Mouse (Mus musculus) lung, postnatal 25 days (tissue): Measurements from ENCODE around the gene Rgs21.

Experiments
- DNase-seq: peaks from one replicate; pipeline ENCODE4 v3.0.0; 2022; ENCODE audit warnings: low spot score

Rgs21 gene

GRCm38 (mm10) chr1:144567567-144567966 lies at the start of gene Rgs21:
Rgs21 (minus strand) TSS chr1:144567667.
- no peak for DNase-seq

GRCm38 (mm10) chr1:144604071-144604470 lies 36.6 kb upstream of the Rgs21 start:
- no peak for DNase-seq

DNA sequence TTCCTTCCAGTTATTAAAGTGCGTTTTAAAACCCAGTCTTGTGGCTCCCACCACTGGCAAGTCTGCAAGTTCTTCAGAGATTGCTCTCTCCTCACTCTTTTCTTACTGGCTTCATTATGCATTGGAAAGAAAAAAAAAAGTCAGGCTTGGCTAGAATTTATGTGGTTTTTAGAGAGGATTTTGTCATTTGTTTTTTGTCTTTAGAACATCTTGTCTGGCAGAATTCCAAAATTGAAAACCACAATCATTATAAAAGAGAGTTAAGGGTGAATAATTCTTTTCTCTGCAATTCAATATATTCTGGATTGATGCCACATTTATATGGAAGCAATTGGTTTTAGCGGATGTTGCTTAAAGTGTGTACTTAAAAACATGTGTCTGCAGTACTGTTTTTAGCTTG lies 35.5 kb upstream of the Rgs21 start:
- DNase-seq, result no peak

GRCm38 (mm10) chr1:144579321-144579720 lies 11.9 kb upstream of the Rgs21 start:
- DNase-seq, result no peak

GRCm38 (mm10) chr1:144572972-144573371 lies 5.5 kb upstream of the Rgs21 start:
- no peak for DNase-seq

DNA sequence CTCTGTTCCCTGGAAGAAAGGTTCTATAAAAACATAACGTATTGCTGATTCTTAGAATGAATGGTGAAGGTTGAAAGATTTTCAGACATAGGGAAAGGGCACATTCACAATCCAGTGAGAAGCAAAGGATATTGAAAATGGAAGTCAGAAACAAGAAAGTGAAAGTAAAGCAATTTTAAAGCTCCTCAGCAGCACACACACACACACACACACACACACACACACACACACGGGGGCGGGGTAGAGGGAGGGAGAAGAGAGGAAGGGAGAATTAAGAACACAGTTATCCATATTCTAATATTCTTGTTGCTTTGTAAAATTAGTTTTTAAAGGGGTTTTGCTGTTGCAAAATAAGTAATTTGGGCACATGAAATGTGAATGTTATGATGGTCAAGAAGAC lies 2.4 kb upstream of the Rgs21 start:
- no peak for DNase-seq

DNA sequence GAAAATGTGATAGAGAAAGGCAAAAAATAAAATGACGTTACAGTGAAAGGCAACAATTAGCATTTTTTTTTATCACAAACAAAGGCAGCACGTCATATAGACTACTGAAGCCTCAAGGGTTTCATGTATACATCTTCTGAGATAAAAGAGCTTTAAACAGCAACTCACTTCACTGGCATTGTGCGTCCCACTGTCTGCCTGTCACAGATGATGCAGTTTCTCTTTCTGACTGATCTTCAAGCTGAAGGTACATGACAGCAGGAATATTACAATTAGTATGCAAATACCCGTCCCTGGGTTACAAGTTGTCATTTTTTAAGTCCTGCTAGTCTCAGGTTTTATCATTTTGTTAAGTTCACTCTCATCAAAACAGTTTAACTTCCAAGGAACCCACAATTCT lies 22.3 kb downstream of the Rgs21 start:
- DNase-seq, result no peak

DNA sequence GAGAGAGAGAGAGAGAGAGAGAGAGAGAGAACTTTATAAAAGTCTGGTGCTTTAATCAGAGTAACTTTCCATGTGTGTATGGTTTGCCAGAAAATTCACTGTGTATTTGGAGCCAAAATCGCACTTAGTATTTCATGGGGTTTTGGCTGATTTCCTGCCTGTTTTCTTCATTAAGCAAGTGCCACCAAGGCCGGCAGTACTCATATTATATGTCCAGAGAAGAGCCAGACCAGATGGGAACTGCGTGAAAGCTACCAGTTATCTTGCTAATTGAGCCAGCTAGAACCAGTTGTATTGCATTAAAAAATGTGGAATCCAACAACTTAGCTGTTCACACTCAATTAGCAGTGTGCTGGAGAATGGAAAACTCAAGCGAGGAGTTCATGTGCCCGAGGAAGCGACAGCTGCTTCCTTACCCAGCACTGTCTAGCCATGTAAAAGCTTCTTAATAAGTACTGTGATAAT lies 22.9 kb downstream of the Rgs21 start:
- DNase-seq, result no peak

DNA sequence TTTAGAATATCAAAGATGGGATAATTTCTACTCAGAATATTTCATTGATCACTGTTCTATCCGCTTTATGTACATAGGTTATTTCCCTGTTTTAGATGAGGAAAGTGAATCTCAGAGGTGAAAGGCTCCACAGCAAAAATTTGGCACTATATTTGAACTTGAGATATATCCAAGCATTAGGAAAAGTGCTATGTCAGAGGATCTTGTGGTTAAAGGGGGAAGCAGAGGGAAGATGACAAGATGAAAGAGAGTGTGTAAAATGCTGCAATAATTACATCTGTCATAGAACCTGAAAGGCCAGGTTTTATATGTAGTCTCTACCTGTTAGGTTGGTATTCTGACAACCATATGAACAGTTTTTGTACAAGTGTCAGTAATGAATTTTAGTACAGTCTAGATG lies 35.7 kb downstream of the Rgs21 start:
- DNase-seq, result no peak

GRCm38 (mm10) chr1:144517878-144518426 lies 49.5 kb downstream of the Rgs21 start:
- DNase-seq, result no peak

DNA sequence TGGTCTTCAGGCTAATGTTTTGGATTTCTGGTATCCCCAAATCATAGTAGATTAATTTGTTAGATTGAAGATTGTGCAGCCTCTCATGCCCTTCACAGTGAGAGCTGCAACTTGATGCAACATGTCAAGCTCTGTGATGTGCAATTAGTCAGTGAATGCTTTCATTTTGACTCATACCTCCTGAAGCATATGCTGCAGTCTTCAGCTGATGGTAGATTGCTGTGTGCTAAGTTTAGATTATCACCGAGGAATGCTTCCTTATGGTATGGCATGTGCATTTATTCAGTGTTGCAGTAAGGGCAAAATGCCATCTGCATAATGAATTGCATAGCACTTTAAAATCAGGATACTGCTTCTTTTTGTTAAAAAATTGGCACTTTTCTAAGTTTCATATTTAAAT lies 65.2 kb downstream of the Rgs21 start:
- no peak for DNase-seq

DNA sequence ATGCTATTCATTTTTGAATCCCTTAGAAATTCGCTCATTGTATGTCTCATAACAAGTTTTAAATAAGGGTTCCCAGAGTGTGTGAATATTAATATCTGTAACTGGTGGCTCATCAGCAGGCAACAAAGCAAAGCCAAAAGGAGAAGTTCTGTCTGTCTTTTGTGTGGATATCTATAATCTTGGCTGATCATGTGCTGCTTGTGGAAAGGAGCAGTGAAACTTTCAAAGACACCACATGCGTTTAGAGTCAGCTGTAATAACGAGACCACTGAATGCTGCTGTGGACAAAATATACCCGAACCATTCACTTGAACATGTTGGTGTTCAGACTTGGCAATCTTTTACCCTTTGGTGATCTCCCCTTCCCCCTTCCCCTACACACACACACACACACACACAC lies 67.0 kb downstream of the Rgs21 start:
- no peak for DNase-seq

GRCm38 (mm10) chr1:144499719-144500118 lies 67.7 kb downstream of the Rgs21 start:
- no peak for DNase-seq

- no peak for DNase-seq
These were observed 68.7 kb downstream of the Rgs21 start for GRCm38 (mm10) chr1:144498725-144499124.

- DNase-seq, result no peak
These were observed 69.4 kb downstream of the Rgs21 start for GRCm38 (mm10) chr1:144498051-144498450.

GRCm38 (mm10) chr1:144493336-144493735 lies 74.1 kb downstream of the Rgs21 start:
- no peak for DNase-seq

- no peak for DNase-seq
These were observed 79.1 kb downstream of the Rgs21 start for GRCm38 (mm10) chr1:144488223-144488835.
